Comparison of ENCODE assay signal across 8 mouse cellular contexts in genomic region chr15:90225058-90225575, GRCm38 (mm10). TPM values are rescaled to one million over a fixed set of nuclear protein-coding genes. Genes with fewer than 3 reads are reported as not detected.
DNase-seq lines count a peak whose midpoint lies in the region; ATAC-seq and TF ChIP-seq lines count a peak whose summit lies in the region.

No protein-coding gene starts in this region.

- 59% methylated on average over 4 of the region's 4 CpGs for WGBS in bone marrow, adult 2 months
- 66% methylated on average over 4 of the region's 4 CpGs for WGBS in forebrain, embryonic 12.5 days
- WGBS in lung, embryonic 16.5 days: 54% methylated on average over 4 of the region's 4 CpGs

- no peak for TF ChIP-seq EP300 in ES-Bruce4 (IDR thresholded peaks at IDR 0.05; ENCODE audit: insufficient read depth, low read depth, low read length)

- no peak for TF ChIP-seq POLR2A in ES-Bruce4 (IDR thresholded peaks at IDR 0.05; ENCODE audit: insufficient read depth, low read length)
- no peak for TF ChIP-seq POLR2A in bone marrow, adult 2 months (IDR thresholded peaks at IDR 0.05; ENCODE audit: borderline replicate concordance, control insufficient read depth, low read depth, low read length)

- no peaks in the 10 kb centered on the region for H3K9me3 ChIP-seq in ES-Bruce4 (replicated peaks; ENCODE audit: control insufficient read depth, insufficient read depth, low read length, poor library complexity, severe bottlenecking)
- H3K9me3 ChIP-seq in forebrain, embryonic 12.5 days: no peaks in the 10 kb centered on the region
- no peaks in the 10 kb centered on the region for H3K9me3 ChIP-seq in lung, embryonic 16.5 days (ENCODE audit: control insufficient read depth, low read length)

- no peak overlapping the region for H3K27ac ChIP-seq in ES-Bruce4 (ENCODE audit: insufficient read depth, low read length)
- H3K27ac ChIP-seq in bone marrow, adult 2 months (ENCODE audit: control insufficient read depth, insufficient read depth, low read depth, low read length, poor library complexity): no peak overlapping the region
- no peak overlapping the region for H3K27ac ChIP-seq in forebrain, embryonic 12.5 days
- no peak overlapping the region for H3K27ac ChIP-seq in lung, embryonic 16.5 days (ENCODE audit: low read length)

- no peak overlapping the region for H3K4me3 ChIP-seq in ES-Bruce4 (ENCODE audit: low read depth, low read length)
- H3K4me3 ChIP-seq in bone marrow, adult 2 months (replicated peaks; ENCODE audit: control insufficient read depth, low read depth, low read length): peak overlapping the region; percentile 9
- peak overlapping the region; percentile 77 for H3K4me3 ChIP-seq in forebrain, embryonic 12.5 days (replicated peaks)
- H3K4me3 ChIP-seq in lung, embryonic 16.5 days (ENCODE audit: low read length): peak overlapping the region; percentile 74

- peak overlapping the region; percentile 70 for H3K4me2 ChIP-seq in forebrain, embryonic 12.5 days
- H3K4me2 ChIP-seq in lung, embryonic 16.5 days (ENCODE audit: low read depth, low read length): peak overlapping the region; percentile 85

- H3K36me3 ChIP-seq in ES-Bruce4 (ENCODE audit: control insufficient read depth, insufficient read depth, low read length, poor library complexity, severe bottlenecking): peaks cover 30% of the 10 kb centered on the region
- H3K36me3 ChIP-seq in forebrain, embryonic 12.5 days (replicated peaks): peaks cover 35% of the 10 kb centered on the region
- H3K36me3 ChIP-seq in lung, embryonic 16.5 days (ENCODE audit: control insufficient read depth, insufficient read depth, low read length): peaks cover 22% of the 10 kb centered on the region

- peaks cover 1% of the 10 kb centered on the region for H3K4me1 ChIP-seq in ES-Bruce4 (ENCODE audit: control insufficient read depth, insufficient read depth, low read length)
- no peaks in the 10 kb centered on the region; the same call in 1 of the 2 replicates for H3K4me1 ChIP-seq in bone marrow, adult 2 months (ENCODE audit: control insufficient read depth, insufficient read depth, low read length)
- peaks cover 13% of the 10 kb centered on the region for H3K4me1 ChIP-seq in forebrain, embryonic 12.5 days
- peaks cover 9% of the 10 kb centered on the region; the same call in 1 of the 2 replicates for H3K4me1 ChIP-seq in lung, embryonic 16.5 days (replicated peaks; ENCODE audit: control insufficient read depth, insufficient read depth, low read length)

- no peak for ATAC-seq in forebrain, embryonic 12.5 days (ENCODE audit: low FRiP score)
- no peak for ATAC-seq in lung, embryonic 16.5 days (ENCODE audit: low read depth)

- no peaks in the 10 kb centered on the region for H3K27me3 ChIP-seq in ES-Bruce4 (ENCODE audit: control insufficient read depth, insufficient read depth, low read length, poor library complexity, severe bottlenecking)
- H3K27me3 ChIP-seq in forebrain, embryonic 12.5 days: 0 out of 2 replicates have a peak, but pooled peaks cover 6% of the 10 kb centered on the region
- H3K27me3 ChIP-seq in lung, embryonic 16.5 days (ENCODE audit: control insufficient read depth, insufficient read depth, low read depth, low read length): no peaks in the 10 kb centered on the region

- peak overlapping the region; percentile 88; the same call in 1 of the 2 replicates for H3K9ac ChIP-seq in ES-Bruce4 (ENCODE audit: low read depth, poor library complexity, severe bottlenecking)
- peak overlapping the region; percentile 84 for H3K9ac ChIP-seq in forebrain, embryonic 12.5 days
- H3K9ac ChIP-seq in lung, embryonic 16.5 days (ENCODE audit: low read length): peak overlapping the region; percentile 95

- peak; percentile 9 for DNase-seq in kidney, adult 18-20 months
- DNase-seq in retina, embryonic 14.5 days (ENCODE audit: low spot score): peak; percentile 63
- DNase-seq in frontal cortex, postnatal 10 days (ENCODE audit: low spot score in 2 of 2): no peak
- DNase-seq in urinary bladder, postnatal 4 days (ENCODE audit: low spot score in 2 of 2): no peak

- peak; percentile 41 for TF ChIP-seq CTCF in ES-Bruce4 (IDR thresholded peaks at IDR 0.05; ENCODE audit: low read depth, low read length)
- TF ChIP-seq CTCF in bone marrow, adult 2 months (IDR thresholded peaks at IDR 0.05; ENCODE audit: control insufficient read depth, insufficient read depth, low read length): peak; percentile 46

RNA-seq across cellular contexts. Expression of gene Alg10b, which starts 1.0 kb away (rescaled TPM):
- 38.5 and 40.8 TPM in 2 replicates for polyA plus RNA-seq in ES-Bruce4 (2011; ENCODE audit: insufficient read depth, insufficient read length, low read depth, missing spikeins)
- 2.8 and 5.0 TPM in 2 replicates for polyA plus RNA-seq in bone marrow, adult 2 months (2011; ENCODE audit: insufficient read depth, insufficient read length, low replicate concordance, missing spikeins)
- polyA plus RNA-seq in forebrain, embryonic 12.5 days (2016; fragmentation: Nextera tagmentation; extraction: Ambion mirVana): 51.5 and 55.4 TPM in 2 replicates
- 29.3 and 32.5 TPM in 2 replicates for polyA plus RNA-seq in lung, embryonic 16.5 days (2015; fragmentation: Nextera tagmentation; extraction: Ambion mirVana)

Comparison
In these comparisons a context has a peak if more than half of its experiments do, and no peak if none do; other contexts are left out.
1. DNase-seq: peak in kidney, adult 18-20 months (single experiment) and retina, embryonic 14.5 days (single experiment); none in frontal cortex, postnatal 10 days (0 of 2) and urinary bladder, postnatal 4 days (0 of 2).
2. Peak in every context shown above with its lines, with median percentiles within 50 percentile points of each other: H3K9ac ChIP-seq.